15 mouse cellular contexts compared by ENCODE assay signal in the genomic region with DNA sequence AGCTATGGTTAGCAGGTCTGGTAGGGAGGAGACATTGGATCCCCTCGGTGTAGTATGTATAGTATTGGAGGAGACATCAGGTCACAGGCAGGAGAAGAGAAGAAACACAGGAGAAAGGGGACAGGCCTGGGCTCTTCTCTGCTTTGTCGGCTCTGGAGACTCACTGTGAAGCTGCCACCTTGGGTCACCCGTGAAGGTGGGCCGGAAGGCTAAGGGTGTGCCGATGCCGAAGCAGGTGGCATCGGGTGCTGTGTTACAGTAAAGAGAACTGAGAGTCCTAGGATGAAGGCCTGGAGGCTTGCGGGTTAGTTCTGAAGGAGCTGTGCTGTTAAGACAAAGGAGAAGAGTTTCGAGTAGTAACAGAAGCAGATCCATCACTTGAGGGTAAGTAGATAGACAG.
"Had no signal": no experiment of that assay in that cellular context is flagged by ENCODE, and none has a peak within 500 bp of the region (broad histone marks: within the 10 kb centered on the region; RNA-seq: fewer than 3 reads in every experiment).

No protein-coding gene starts in this region.

- H3K9ac ChIP-seq: limb, embryonic 12.5 days; liver, embryonic 13.5 days; liver, postnatal 0 days; lung, embryonic 15.5 days; midbrain, embryonic 12.5 days; stomach, embryonic 15.5 days had no signal

- H3K27me3 ChIP-seq: limb, embryonic 12.5 days; lung, embryonic 15.5 days; midbrain, embryonic 12.5 days; stomach, embryonic 15.5 days had no signal

- ATAC-seq: intestine, postnatal 0 days; liver, postnatal 0 days had no signal

- H3K9me3 ChIP-seq: limb, embryonic 12.5 days; liver, embryonic 13.5 days; lung, embryonic 15.5 days; midbrain, embryonic 12.5 days; stomach, embryonic 15.5 days had no signal

- H3K4me3 ChIP-seq: layer of hippocampus, adult 2 months; limb, embryonic 12.5 days; liver, embryonic 13.5 days; lung, embryonic 15.5 days; megakaryocyte, embryonic 14.5 days; midbrain, embryonic 12.5 days; stomach, embryonic 15.5 days had no signal

- DNase-seq: kidney, adult 8-10 months; kidney, postnatal 36 days; liver; liver, embryonic 13.5 days; liver, postnatal 0 days; lung, postnatal 14 days; thymus, postnatal 4 days had no signal

- H3K4me1 ChIP-seq: megakaryocyte, embryonic 14.5 days had no signal

- H3K36me3 ChIP-seq: limb, embryonic 12.5 days; liver, embryonic 13.5 days; lung, embryonic 15.5 days; midbrain, embryonic 12.5 days; stomach, embryonic 15.5 days had no signal

- H3K4me2 ChIP-seq: limb, embryonic 12.5 days; liver, embryonic 13.5 days; lung, embryonic 15.5 days; midbrain, embryonic 12.5 days; stomach, embryonic 15.5 days had no signal

- H3K27ac ChIP-seq: layer of hippocampus, adult 2 months; limb, embryonic 12.5 days; liver, embryonic 13.5 days; lung, embryonic 15.5 days; macrophage; midbrain, embryonic 12.5 days; stomach, embryonic 15.5 days had no signal
